Mouse (Mus musculus): ENCODE measurements at regions not wholly inside any gene's neighbourhood (a gene's known extent, or its start where the extent isn't known, plus 50 kb on each side); places are given as distances from the start of the nearest gene placed in this dataset.
A peak's percentile ranks its signal among the peaks of the same experiment; 100 is the strongest.
"Not testable (repeated sequence)": the region's sequence is repeated elsewhere in the genome, so short reads cannot be mapped to it uniquely, and the experiment has no call there.

DNA sequence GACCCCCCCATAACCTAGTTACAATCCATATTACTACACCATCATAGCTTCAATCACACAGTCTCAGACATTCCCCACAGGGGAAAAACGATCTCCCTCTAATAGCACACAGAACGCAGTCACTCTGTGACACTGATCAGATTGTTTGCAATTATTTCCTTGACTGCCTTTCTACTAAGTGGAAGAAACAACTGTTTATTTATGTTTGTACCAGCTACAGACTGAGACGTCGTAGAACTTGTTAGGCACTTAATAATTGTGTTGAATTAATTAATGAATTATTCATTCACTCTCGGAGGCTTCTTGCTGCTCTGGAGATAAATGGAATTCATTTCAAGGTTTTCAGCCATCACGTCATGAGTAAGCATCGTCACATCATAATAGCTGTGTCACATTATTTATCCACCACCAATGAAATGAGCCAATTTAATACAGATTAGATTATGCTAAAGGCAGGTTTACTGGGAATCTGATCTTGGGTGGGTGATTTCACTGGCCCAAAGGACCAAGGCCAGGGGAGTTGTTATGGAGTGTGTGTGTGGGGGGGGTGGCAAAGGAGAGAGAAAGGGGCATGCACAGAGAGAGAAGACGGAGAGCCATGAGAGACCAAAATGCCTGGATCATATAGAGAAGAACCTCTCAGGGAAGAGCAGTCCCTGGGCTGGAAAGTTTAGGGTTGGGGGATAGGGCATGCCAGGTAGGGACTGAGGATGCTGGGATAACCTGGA lies 355.7 kb upstream of the Zwint start:
- no peak for ATAC-seq
- WGBS: 79% methylated on average over 8 of the region's 8 CpGs

DNA sequence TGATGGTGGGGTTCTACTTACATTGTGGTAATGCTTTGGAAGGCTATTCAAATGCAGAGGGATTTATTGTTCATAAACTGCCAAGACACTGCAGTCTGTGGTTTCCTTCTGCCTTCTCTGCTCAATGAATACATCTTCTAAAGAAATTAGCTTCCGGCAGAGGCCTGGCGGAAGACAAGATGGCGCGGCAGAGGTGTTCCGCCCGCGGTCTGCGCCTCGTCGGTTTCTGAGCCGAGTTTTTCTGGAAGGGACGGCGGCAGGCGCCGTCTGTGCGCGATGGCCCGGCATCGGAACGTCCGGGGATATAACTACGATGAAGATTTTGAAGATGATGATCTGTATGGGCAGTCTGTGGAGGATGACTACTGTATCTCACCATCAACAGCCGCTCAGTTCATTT lies 345.6 kb upstream of the Zwint start:
- 95% methylated on average over 23 of the region's 23 CpGs for WGBS
- not testable (repeated sequence) for H3K4me1 ChIP-seq (replicated peaks); H3K4me2 ChIP-seq (replicated peaks); H3K4me3 ChIP-seq (replicated peaks); H3K9me3 ChIP-seq; H3K9ac ChIP-seq; H3K36me3 ChIP-seq; H3K27me3 ChIP-seq (replicated peaks); ATAC-seq; H3K27ac ChIP-seq

More for the DNA sequence above, 355.7 kb upstream of the Zwint start:
- Histone ChIP-seq H3K4me1 (replicated peaks) (no peaks in the 10 kb centered on the region), H3K9ac (no peak overlapping the region), H3K4me3 (replicated peaks) (no peak overlapping the region), H3K27ac (no peak overlapping the region), H3K27me3 (replicated peaks) (no peaks in the 10 kb centered on the region), H3K9me3 (no peaks in the 10 kb centered on the region), H3K4me2 (replicated peaks) (no peak overlapping the region), H3K36me3 (no peaks in the 10 kb centered on the region)

DNA sequence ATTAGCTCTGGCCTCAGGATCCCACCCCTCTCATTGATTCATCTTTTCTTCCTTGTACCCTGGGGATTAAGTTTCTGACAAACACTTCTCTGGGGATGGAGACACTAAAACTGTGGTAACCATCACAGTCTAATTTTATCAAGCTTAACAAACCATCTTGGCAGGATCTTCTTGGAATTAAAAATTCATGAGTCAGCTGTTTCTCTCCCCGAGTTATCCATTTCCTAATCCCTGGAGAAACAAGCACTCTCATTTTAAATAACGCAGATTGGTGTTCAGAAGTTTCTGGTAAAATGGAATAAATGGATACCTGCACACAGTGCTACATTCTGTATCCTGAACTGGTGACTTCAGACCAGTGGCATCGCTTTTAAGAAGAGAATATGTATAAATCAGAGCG lies 336.3 kb upstream of the Zwint start:
- Histone ChIP-seq H3K4me1 (replicated peaks) (no peaks in the 10 kb centered on the region), H3K27me3 (replicated peaks) (no peaks in the 10 kb centered on the region), H3K4me3 (replicated peaks) (no peak overlapping the region), H3K9ac (no peak overlapping the region), H3K27ac (no peak overlapping the region), H3K36me3 (no peaks in the 10 kb centered on the region), H3K4me2 (replicated peaks) (no peak overlapping the region), H3K9me3 (no peaks in the 10 kb centered on the region)
- ATAC-seq: no peak
- 75% methylated on average over 4 of the region's 4 CpGs for WGBS

- Histone ChIP-seq H3K9ac (no peak overlapping the region), H3K27ac (no peak overlapping the region), H3K36me3 (no peaks in the 10 kb centered on the region), H3K9me3 (no peaks in the 10 kb centered on the region), H3K4me3 (replicated peaks) (no peak overlapping the region), H3K27me3 (replicated peaks) (no peaks in the 10 kb centered on the region), H3K4me2 (replicated peaks) (no peak overlapping the region), H3K4me1 (replicated peaks) (no peaks in the 10 kb centered on the region)
- WGBS: 56% methylated on average over 4 of the region's 4 CpGs
- peak; percentile 78 for ATAC-seq
Observed at GRCm38 (mm10) chr10:72320307-72320706, 334.3 kb upstream of the Zwint start.

DNA sequence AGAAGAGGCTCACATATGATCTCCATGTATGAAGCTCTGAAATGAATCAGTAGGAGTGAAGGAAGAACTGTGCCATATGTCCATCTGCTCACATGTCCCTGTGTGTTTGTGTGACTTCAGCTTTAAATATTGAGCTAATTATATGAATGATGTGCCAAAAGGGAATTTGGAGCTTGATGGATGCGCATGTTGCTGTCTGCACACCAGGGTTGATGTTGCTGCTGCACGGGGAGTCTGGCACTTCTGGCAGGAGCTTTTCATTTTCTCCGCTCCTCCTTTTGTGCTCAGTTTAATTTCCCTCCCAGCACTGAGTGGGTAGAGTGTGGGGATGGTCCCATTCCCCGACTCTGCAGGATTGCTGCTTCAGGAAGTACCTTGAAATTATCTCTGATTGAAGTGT lies 328.0 kb upstream of the Zwint start:
- Histone ChIP-seq H3K36me3 (no peaks in the 10 kb centered on the region), H3K27me3 (replicated peaks) (no peaks in the 10 kb centered on the region), H3K4me2 (replicated peaks) (no peak overlapping the region), H3K9me3 (no peaks in the 10 kb centered on the region), H3K4me1 (replicated peaks) (no peaks in the 10 kb centered on the region), H3K27ac (no peak overlapping the region), H3K4me3 (replicated peaks) (no peak overlapping the region), H3K9ac (no peak overlapping the region)
- WGBS: 72% methylated on average over 4 of the region's 4 CpGs
- ATAC-seq: no peak

DNA sequence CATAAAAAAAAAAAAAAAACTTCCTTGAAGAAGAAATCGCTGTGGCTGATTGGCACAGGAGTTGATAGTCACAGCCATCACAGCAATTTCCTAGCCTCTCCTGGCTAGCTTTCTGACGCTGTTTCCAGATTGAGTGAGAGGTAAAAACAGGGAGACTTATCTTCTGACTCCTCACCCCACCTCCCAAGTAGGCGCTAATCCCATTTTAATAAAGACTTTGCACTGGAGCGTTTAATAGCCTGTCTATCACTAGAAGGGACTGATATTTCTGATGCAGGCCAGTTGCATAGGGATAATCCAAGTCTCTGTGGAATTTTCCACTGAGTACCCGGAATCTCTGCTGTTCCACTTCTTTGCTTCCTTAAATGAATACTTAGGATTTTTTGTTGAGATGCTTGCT lies 307.4 kb upstream of the Zwint start:
- no peak overlapping the region for H3K9ac ChIP-seq
- H3K9me3 ChIP-seq: no peaks in the 10 kb centered on the region
- no peaks in the 10 kb centered on the region for H3K4me1 ChIP-seq (replicated peaks)
- H3K4me3 ChIP-seq (replicated peaks): no peak overlapping the region
- H3K36me3 ChIP-seq: no peaks in the 10 kb centered on the region
- no peak overlapping the region for H3K4me2 ChIP-seq (replicated peaks)
- no peak for ATAC-seq
- WGBS: 80% methylated on average over 5 of the region's 5 CpGs
- H3K27me3 ChIP-seq (replicated peaks): no peaks in the 10 kb centered on the region
- H3K27ac ChIP-seq: no peak overlapping the region

- H3K9ac ChIP-seq: no peak overlapping the region
- no peaks in the 10 kb centered on the region for H3K27me3 ChIP-seq (replicated peaks)
- WGBS: 93% methylated on average over 2 of the region's 2 CpGs
- no peak overlapping the region for H3K4me2 ChIP-seq (replicated peaks)
- no peak overlapping the region for H3K4me3 ChIP-seq (replicated peaks)
- peak; percentile 71 for ATAC-seq
- H3K36me3 ChIP-seq: no peaks in the 10 kb centered on the region
- no peak overlapping the region for H3K27ac ChIP-seq
- no peaks in the 10 kb centered on the region for H3K9me3 ChIP-seq
- no peaks in the 10 kb centered on the region for H3K4me1 ChIP-seq (replicated peaks)
Observed at GRCm38 (mm10) chr10:72347949-72348663, 306.5 kb upstream of the Zwint start.

DNA sequence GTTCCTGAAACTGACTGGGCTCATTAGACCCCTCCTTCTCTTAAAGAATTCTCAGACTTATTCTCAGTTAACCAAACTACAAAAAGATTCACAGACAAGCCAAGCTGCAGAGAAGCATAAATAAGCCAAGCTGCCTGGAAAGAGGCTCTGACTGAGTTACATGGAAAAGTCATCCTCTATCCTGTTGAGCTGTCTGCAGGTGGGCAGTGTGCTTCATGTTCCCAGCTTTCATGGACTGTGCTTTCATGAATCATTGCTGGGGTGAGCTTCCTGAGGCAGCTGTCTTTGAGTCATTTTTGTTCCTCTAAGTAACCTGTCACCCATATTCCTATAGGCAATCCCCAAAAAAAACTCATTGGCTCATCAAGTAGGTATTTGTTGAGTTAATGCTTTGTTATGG lies 301.8 kb upstream of the Zwint start:
- Histone ChIP-seq H3K4me2 (replicated peaks) (no peak overlapping the region), H3K27ac (no peak overlapping the region), H3K36me3 (no peaks in the 10 kb centered on the region), H3K9me3 (no peaks in the 10 kb centered on the region), H3K4me3 (replicated peaks) (no peak overlapping the region), H3K27me3 (replicated peaks) (no peaks in the 10 kb centered on the region), H3K9ac (no peak overlapping the region), H3K4me1 (replicated peaks) (no peaks in the 10 kb centered on the region)
- no peak for ATAC-seq

DNA sequence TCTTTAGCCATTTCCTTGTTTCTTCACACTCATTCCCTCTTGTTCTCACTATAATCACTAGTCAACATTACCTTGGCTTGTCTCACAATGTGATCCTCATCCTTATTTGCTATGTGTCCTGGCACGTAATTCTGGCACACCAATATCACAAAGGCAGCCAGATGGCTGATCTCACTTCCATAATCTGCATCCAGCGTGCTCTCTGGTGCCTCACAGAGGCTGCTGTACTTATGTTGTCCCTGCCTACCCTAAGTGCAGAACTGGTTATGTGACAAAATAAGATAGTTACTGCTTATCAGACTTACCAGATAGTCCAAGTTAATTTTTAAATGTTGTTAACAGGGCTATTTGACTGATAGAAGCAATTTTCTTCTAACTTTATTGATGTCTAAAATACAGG lies 301.1 kb upstream of the Zwint start:
- Histone ChIP-seq H3K36me3 (no peaks in the 10 kb centered on the region), H3K27ac (no peak overlapping the region), H3K4me1 (replicated peaks) (no peaks in the 10 kb centered on the region), H3K27me3 (replicated peaks) (no peaks in the 10 kb centered on the region), H3K9ac (no peak overlapping the region), H3K9me3 (no peaks in the 10 kb centered on the region), H3K4me3 (replicated peaks) (no peak overlapping the region), H3K4me2 (replicated peaks) (no peak overlapping the region)
- ATAC-seq: peak; percentile 83
- 64% methylated on average over 2 of the region's 2 CpGs for WGBS

DNA sequence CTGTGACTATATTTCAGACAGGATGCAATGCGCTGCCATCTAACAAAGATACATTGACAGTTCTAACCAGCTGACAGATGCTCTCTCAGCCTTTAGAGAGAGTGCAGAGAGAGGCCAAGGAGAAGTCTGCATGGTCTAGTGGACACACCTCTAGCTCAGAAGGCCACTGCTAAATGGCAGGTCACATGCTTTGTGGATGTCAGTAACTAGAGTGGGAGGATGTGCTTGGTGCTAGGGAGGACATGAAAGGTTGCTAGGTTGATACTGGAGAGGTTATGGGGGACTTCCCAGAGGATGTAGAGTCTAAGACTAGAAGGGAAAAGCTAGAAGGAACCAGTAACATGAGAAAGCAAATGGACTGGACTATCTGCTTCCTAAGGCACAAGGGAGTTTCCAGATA lies 271.3 kb upstream of the Zwint start:
- no peak for ATAC-seq
- Histone ChIP-seq H3K27ac (no peak overlapping the region), H3K36me3 (no peaks in the 10 kb centered on the region)

DNA sequence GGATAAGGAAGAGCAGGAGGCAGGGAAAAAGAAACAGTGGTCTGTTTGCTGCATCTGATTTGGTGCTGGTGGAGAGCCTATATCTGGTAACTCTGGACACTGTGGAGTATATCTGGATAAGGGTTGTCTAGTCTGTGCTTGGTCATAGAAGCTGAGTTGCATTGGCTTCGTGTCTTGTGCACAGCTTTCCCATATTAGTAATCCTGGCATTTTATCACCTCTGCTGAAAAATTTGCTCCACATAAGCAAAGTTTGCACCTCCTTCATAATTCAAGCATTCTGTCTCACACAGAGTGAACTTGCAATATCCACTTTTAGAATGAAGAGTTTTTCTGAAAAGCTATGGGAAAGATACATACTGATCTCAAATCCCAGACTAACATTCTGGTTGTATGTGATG lies 269.8 kb upstream of the Zwint start:
- WGBS: 55% methylated on average over 1 of the region's 1 CpGs
- Histone ChIP-seq H3K4me1 (replicated peaks) (no peaks in the 10 kb centered on the region), H3K9ac (no peak overlapping the region), H3K27ac (no peak overlapping the region), H3K4me3 (replicated peaks) (no peak overlapping the region), H3K4me2 (replicated peaks) (no peak overlapping the region), H3K27me3 (replicated peaks) (no peaks in the 10 kb centered on the region), H3K9me3 (no peaks in the 10 kb centered on the region), H3K36me3 (no peaks in the 10 kb centered on the region)
- no peak for ATAC-seq

More for the DNA sequence above, 271.3 kb upstream of the Zwint start:
- Histone ChIP-seq H3K27me3 (replicated peaks) (no peaks in the 10 kb centered on the region), H3K9me3 (no peaks in the 10 kb centered on the region), H3K9ac (no peak overlapping the region), H3K4me2 (replicated peaks) (no peak overlapping the region), H3K4me1 (replicated peaks) (no peaks in the 10 kb centered on the region), H3K4me3 (replicated peaks) (no peak overlapping the region)
- WGBS: 92% methylated on average over 1 of the region's 1 CpGs

- WGBS: 91% methylated on average over 1 of the region's 1 CpGs
- Histone ChIP-seq H3K27ac (no peak overlapping the region), H3K27me3 (replicated peaks) (no peaks in the 10 kb centered on the region), H3K4me3 (replicated peaks) (no peak overlapping the region), H3K9ac (no peak overlapping the region), H3K36me3 (no peaks in the 10 kb centered on the region), H3K4me2 (replicated peaks) (no peak overlapping the region), H3K4me1 (replicated peaks) (no peaks in the 10 kb centered on the region), H3K9me3 (no peaks in the 10 kb centered on the region)
- no peak for ATAC-seq
Observed at GRCm38 (mm10) chr10:72391397-72391796, 263.2 kb upstream of the Zwint start.

Measured in intestine, embryonic 15.5 days (tissue).